Mouse (Mus musculus) liver, embryonic 14.5 days (tissue): ENCODE measurements around the gene Iqce.

Experiments used
- CTCF ChIP-seq: IDR thresholded peaks from 2 replicates; pipeline ENCODE4 v1.5.1; 2016; ENCODE audit warnings: antibody characterized with exemption, low read depth, control low read depth
- EP300 ChIP-seq: IDR thresholded peaks from 2 replicates; pipeline ENCODE4 v1.6.1; 2016; ENCODE audit warnings: antibody characterized with exemption, low read depth

DNA sequence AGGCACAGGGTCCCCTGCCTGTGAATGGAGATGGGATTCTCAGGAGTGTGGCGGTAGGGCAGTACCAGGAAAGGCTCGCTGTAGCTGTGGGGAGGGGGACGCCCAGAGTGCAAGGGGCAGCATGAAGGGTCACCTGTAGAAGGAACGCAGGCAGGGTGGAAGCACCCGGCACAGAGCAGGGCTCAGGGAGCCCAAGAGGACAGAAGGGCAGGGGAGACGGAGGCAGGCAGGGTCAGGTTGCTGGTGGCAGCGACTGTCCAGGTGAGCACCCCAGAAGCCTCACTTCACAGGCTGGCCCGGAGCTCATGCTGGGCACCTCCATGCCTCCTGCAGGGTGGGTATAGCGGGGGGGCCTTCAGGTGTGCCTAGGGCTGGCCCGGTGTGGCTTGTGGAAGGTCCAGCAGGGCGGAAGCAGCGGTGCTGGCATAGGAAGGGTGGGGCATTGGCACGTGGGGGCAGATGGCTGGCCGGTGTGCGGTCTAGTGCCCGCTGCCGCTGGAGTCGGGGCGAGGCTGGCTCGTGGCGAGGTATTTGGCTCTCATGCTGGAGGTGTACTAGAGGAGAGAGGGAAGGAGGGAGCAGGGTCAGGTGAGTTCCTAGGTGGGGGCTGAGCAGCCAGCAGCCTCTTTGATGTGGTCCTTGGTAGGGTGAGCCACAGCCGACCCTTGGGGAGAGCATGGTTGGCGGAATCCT is 79.1 kb downstream of the Iqce start:
- no peak for TF ChIP-seq EP300
- no peak for TF ChIP-seq CTCF
